Comparison of ENCODE assay signal across 7 mouse cellular contexts in genomic region chr5:142583616-142584126, GRCm38 (mm10). TPM values are rescaled to one million over a fixed set of nuclear protein-coding genes. Genes with fewer than 3 reads are reported as not detected.
A peak's percentile ranks its signal among the peaks of the same experiment; 100 is the strongest.
DNase-seq lines count a peak whose midpoint lies in the region; ATAC-seq lines count a peak whose summit lies in the region.

No protein-coding gene starts in this region.

- peak; percentile 65 to 77 for DNase-seq in cerebellum, postnatal 10 days
- DNase-seq in embryonic facial prominence, embryonic 14.5 days (ENCODE audit: low spot score) = peak; percentile 59
- peak; percentile 61 to 77 for DNase-seq in layer of hippocampus, adult 8-10 months (ENCODE audit: low spot score in 2 of 2)
- DNase-seq in spleen, postnatal 14 days (ENCODE audit: low spot score in 2 of 2) = no peak
- no peak for DNase-seq in heart, embryonic 10.5 days (ENCODE audit: low spot score)

- no peaks in the 10 kb centered on the region for H3K27me3 ChIP-seq in embryonic facial prominence, embryonic 14.5 days (replicated peaks; ENCODE audit: control insufficient read depth, insufficient read depth, low read length)
- H3K27me3 ChIP-seq in neural tube, embryonic 12.5 days (replicated peaks) = no peaks in the 10 kb centered on the region
- H3K27me3 ChIP-seq in heart, embryonic 10.5 days (ENCODE audit: insufficient read depth, poor library complexity, severe bottlenecking) = 0 out of 2 replicates have a peak, but pooled peaks cover 5% of the 10 kb centered on the region

- H3K36me3 ChIP-seq in embryonic facial prominence, embryonic 14.5 days (ENCODE audit: control insufficient read depth, insufficient read depth, low read length) = no peaks in the 10 kb centered on the region
- H3K36me3 ChIP-seq in neural tube, embryonic 12.5 days = no peaks in the 10 kb centered on the region
- no peaks in the 10 kb centered on the region for H3K36me3 ChIP-seq in heart, embryonic 10.5 days

- H3K4me3 ChIP-seq in embryonic facial prominence, embryonic 14.5 days (ENCODE audit: low read depth, low read length) = no peak overlapping the region
- H3K4me3 ChIP-seq in neural tube, embryonic 12.5 days = no peak overlapping the region
- H3K4me3 ChIP-seq in heart, embryonic 10.5 days = no peak overlapping the region

- no peak overlapping the region for H3K4me2 ChIP-seq in embryonic facial prominence, embryonic 14.5 days (ENCODE audit: low read depth, low read length)
- peak overlapping the region; percentile 36 for H3K4me2 ChIP-seq in neural tube, embryonic 12.5 days (replicated peaks)

- no peak overlapping the region for H3K9ac ChIP-seq in embryonic facial prominence, embryonic 14.5 days (ENCODE audit: low read depth, low read length)
- H3K9ac ChIP-seq in neural tube, embryonic 12.5 days = no peak overlapping the region

- H3K4me1 ChIP-seq in embryonic facial prominence, embryonic 14.5 days (ENCODE audit: control insufficient read depth, insufficient read depth, low read length) = no peaks in the 10 kb centered on the region
- H3K4me1 ChIP-seq in neural tube, embryonic 12.5 days = peaks cover 8% of the 10 kb centered on the region
- no peaks in the 10 kb centered on the region for H3K4me1 ChIP-seq in heart, embryonic 10.5 days

- ATAC-seq in embryonic facial prominence, embryonic 14.5 days (ENCODE audit: low read depth) = peak; percentile 85
- peak; percentile 96 for ATAC-seq in neural tube, embryonic 12.5 days (ENCODE audit: low FRiP score, low read depth)
- ATAC-seq in erythroid progenitor cell, adult 5-6 weeks (replicated peaks; ENCODE audit: low FRiP score, poor library complexity, severe bottlenecking) = no peak

- H3K9me3 ChIP-seq in embryonic facial prominence, embryonic 14.5 days (ENCODE audit: control insufficient read depth, low read length) = no peaks in the 10 kb centered on the region
- H3K9me3 ChIP-seq in neural tube, embryonic 12.5 days = no peaks in the 10 kb centered on the region
- no peaks in the 10 kb centered on the region for H3K9me3 ChIP-seq in heart, embryonic 10.5 days

- no peak overlapping the region for H3K27ac ChIP-seq in embryonic facial prominence, embryonic 14.5 days (replicated peaks; ENCODE audit: low read depth, low read length)
- peak overlapping the region; percentile 6; the same call in 1 of the 2 replicates for H3K27ac ChIP-seq in neural tube, embryonic 12.5 days
- no peak overlapping the region for H3K27ac ChIP-seq in heart, embryonic 10.5 days

- WGBS in embryonic facial prominence, embryonic 14.5 days = 55% methylated on average over 14 of the region's 14 CpGs
- 19% methylated on average over 14 of the region's 14 CpGs for WGBS in neural tube, embryonic 12.5 days
- WGBS in heart, embryonic 10.5 days = 55% methylated on average over 14 of the region's 14 CpGs

RNA-seq across cellular contexts. Expression of gene Mmd2, which starts 24.9 kb away (rescaled TPM):
- 6.5 and 8.2 TPM in 2 replicates for polyA plus RNA-seq in embryonic facial prominence, embryonic 14.5 days (2014; fragmentation: Nextera tagmentation; extraction: Ambion mirVana)
- total RNA-seq in layer of hippocampus, adult 8-10 months (2022) = 100 to 1,000 TPM; 134 to 158 (median 153) TPM
- polyA plus RNA-seq in neural tube, embryonic 12.5 days (2016; fragmentation: Nextera tagmentation; extraction: Ambion mirVana) = 14.2 and 16.4 TPM in 2 replicates
- total RNA-seq in erythroid progenitor cell, adult 5-6 weeks (2015; ENCODE audit: low replicate concordance) = not detected in 2 replicates
- total RNA-seq in erythroid progenitor cell, adult 5-6 weeks (2017; ENCODE audit: low replicate concordance) = not detected in 2 replicates
- 0.15 and 4.8 TPM in 2 replicates for polyA plus RNA-seq in heart, embryonic 10.5 days (2016; fragmentation: Nextera tagmentation; extraction: Ambion mirVana)

RNA-seq across cellular contexts. Expression of gene Radil, which starts 32.8 kb away (rescaled TPM):
- 5.2 and 5.4 TPM in 2 replicates for polyA plus RNA-seq in embryonic facial prominence, embryonic 14.5 days (2014; fragmentation: Nextera tagmentation; extraction: Ambion mirVana)
- total RNA-seq in layer of hippocampus, adult 8-10 months (2022) = 10 to 100 TPM; 12.2 to 18.1 (median 13.7) TPM
- 9.6 and 14.1 TPM in 2 replicates for polyA plus RNA-seq in neural tube, embryonic 12.5 days (2016; fragmentation: Nextera tagmentation; extraction: Ambion mirVana)
- total RNA-seq in erythroid progenitor cell, adult 5-6 weeks (2015; ENCODE audit: low replicate concordance) = not detected in 2 replicates
- total RNA-seq in erythroid progenitor cell, adult 5-6 weeks (2017; ENCODE audit: low replicate concordance) = not detected in 2 replicates
- polyA plus RNA-seq in heart, embryonic 10.5 days (2016; fragmentation: Nextera tagmentation; extraction: Ambion mirVana) = 10.9 and 14.4 TPM in 2 replicates

RNA-seq across cellular contexts. Expression of gene Wipi2, which starts 43.8 kb away (rescaled TPM):
- polyA plus RNA-seq in embryonic facial prominence, embryonic 14.5 days (2014; fragmentation: Nextera tagmentation; extraction: Ambion mirVana) = 43.8 and 47.9 TPM in 2 replicates
- 100 to 1,000 TPM in 1 of 4 experiments, 10 to 100 TPM in 3; 87.7 to 101 (median 92.7) TPM for total RNA-seq in layer of hippocampus, adult 8-10 months (2022)
- 58.1 and 61.6 TPM in 2 replicates for polyA plus RNA-seq in neural tube, embryonic 12.5 days (2016; fragmentation: Nextera tagmentation; extraction: Ambion mirVana)
- 42.9 and 54.5 TPM in 2 replicates for total RNA-seq in erythroid progenitor cell, adult 5-6 weeks (2015; ENCODE audit: low replicate concordance)
- total RNA-seq in erythroid progenitor cell, adult 5-6 weeks (2017; ENCODE audit: low replicate concordance) = 67.9 and 91.3 TPM in 2 replicates
- polyA plus RNA-seq in heart, embryonic 10.5 days (2016; fragmentation: Nextera tagmentation; extraction: Ambion mirVana) = 37.7 and 47.6 TPM in 2 replicates

RNA-seq across cellular contexts. Expression of gene Papolb, which starts 53.8 kb away (rescaled TPM):
- polyA plus RNA-seq in embryonic facial prominence, embryonic 14.5 days (2014; fragmentation: Nextera tagmentation; extraction: Ambion mirVana) = 0.09 and 0.18 TPM in 2 replicates
- total RNA-seq in layer of hippocampus, adult 8-10 months (2022) = under 1 TPM; 0.55 to 0.87 (median 0.66) TPM
- polyA plus RNA-seq in neural tube, embryonic 12.5 days (2016; fragmentation: Nextera tagmentation; extraction: Ambion mirVana) = 0.26 and 0.34 TPM in 2 replicates
- total RNA-seq in erythroid progenitor cell, adult 5-6 weeks (2015; ENCODE audit: low replicate concordance) = not detected in 2 replicates
- total RNA-seq in erythroid progenitor cell, adult 5-6 weeks (2017; ENCODE audit: low replicate concordance) = not detected in 2 replicates
- 0.39 and 0.50 TPM in 2 replicates for polyA plus RNA-seq in heart, embryonic 10.5 days (2016; fragmentation: Nextera tagmentation; extraction: Ambion mirVana)

Comparison
In these comparisons a context has a peak if more than half of its experiments do, and no peak if none do; other contexts are left out.
1. DNase-seq: peak in cerebellum, postnatal 10 days (2 of 2), embryonic facial prominence, embryonic 14.5 days (single experiment) and layer of hippocampus, adult 8-10 months (2 of 2); none in spleen, postnatal 14 days (0 of 2) and heart, embryonic 10.5 days (single experiment).